Mouse (Mus musculus) liver, embryonic 12.5 days (tissue): ENCODE results near the gene Ptpra. TPM values are rescaled to one million over a fixed set of nuclear protein-coding genes. Genes with fewer than 3 reads are reported as not detected.

Experiments
- ATAC-seq: fragments of 200-750 bp; cut with Nextera tagmentation; 2 replicates; pipeline ENCODE4 v1.8.0; 2017; ENCODE audit warnings: moderate number of reproducible peaks, mild to moderate bottlenecking, moderate library complexity
- H3K27ac ChIP-seq: fragments of 300-500 bp; sonication (generic); 2 replicates; pipeline ENCODE4 v1.5.1; 2016; ENCODE audit warnings: mild to moderate bottlenecking
- H3K27me3 ChIP-seq: fragments of 300-500 bp; sonication (generic); replicated peaks from 2 replicates; pipeline ENCODE4 v1.6.1; 2016; ENCODE audit warnings: mild to moderate bottlenecking, moderate library complexity
- H3K36me3 ChIP-seq: fragments of 300-500 bp; sonication (generic); 2 replicates; pipeline ENCODE4 v1.6.1; 2016; ENCODE audit warnings: mild to moderate bottlenecking, moderate library complexity
- H3K4me1 ChIP-seq: fragments of 300-500 bp; sonication (generic); 2 replicates; pipeline ENCODE4 v1.6.1; 2016
- H3K4me2 ChIP-seq: fragments of 300-500 bp; sonication (generic); 2 replicates; pipeline ENCODE4 v1.6.1; 2016; ENCODE audit warnings: mild to moderate bottlenecking, moderate library complexity
- H3K4me3 ChIP-seq: fragments of 300-500 bp; sonication (generic); 2 replicates; pipeline ENCODE4 v1.5.1; 2016; ENCODE audit warnings: mild to moderate bottlenecking, moderate library complexity
- H3K9ac ChIP-seq: fragments of 300-500 bp; sonication (generic); 2 replicates; pipeline ENCODE4 v1.6.1; 2016; ENCODE audit warnings: mild to moderate bottlenecking, moderate library complexity
- H3K9me3 ChIP-seq: fragments of 300-500 bp; sonication (generic); replicated peaks from 2 replicates; pipeline ENCODE4 v1.6.1; 2016; ENCODE audit warnings: mild to moderate bottlenecking, moderate library complexity
- WGBS: fragments of 180-500 bp; shearing (Covaris S2); methylation state at CpG from one replicate; pipeline ENCODE4 v1.1.7; 2016; ENCODE audit not compliant: insufficient replicate concordance; 5-methylcytosine and 5-hydroxymethylcytosine counted together
- microRNA-seq: library from miRNA; unstranded; fragments of <30 nt; microRNA quantifications from one replicate; pipeline ENCODE4, GENCODE M21; 2017
- polyA plus RNA-seq: library from polyadenylated mRNA; unstranded; fragments of >200 nt; fragmentation: Nextera tagmentation; extraction: Ambion mirVana; gene quantifications from 2 replicates; pipeline ENCODE4 v1.2.1, GENCODE M21; 2016

Ptpra gene
- polyA plus RNA-seq, 1 experiment from 2014 or later: 51.3 TPM

DNA sequence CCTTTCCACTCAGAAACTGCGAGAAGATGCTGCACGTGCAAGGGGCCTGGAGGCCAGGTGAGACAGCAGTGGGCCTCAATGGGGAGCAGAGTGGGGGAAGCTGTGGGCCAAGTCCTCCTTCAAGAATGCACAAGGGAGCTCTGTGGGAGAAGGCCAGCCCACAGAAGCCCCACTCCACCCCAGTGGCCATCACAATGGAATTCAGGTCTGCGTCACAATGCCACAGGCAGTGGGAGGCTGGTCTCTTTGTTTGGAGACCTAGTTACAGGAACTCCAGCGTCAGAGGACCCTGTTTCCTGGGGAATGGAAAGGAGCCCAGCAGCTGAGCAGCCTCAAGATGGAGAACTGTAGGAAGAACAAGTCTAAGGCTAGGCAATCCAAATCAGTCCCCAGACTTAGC, 139.1 kb downstream of the Ptpra start:
- no peak overlapping the region for H3K27ac ChIP-seq
- no peak overlapping the region for H3K4me2 ChIP-seq
- peaks cover 17% of the 10 kb centered on the region for H3K27me3 ChIP-seq
- H3K9ac ChIP-seq: no peak overlapping the region
- no peak for ATAC-seq
- H3K9me3 ChIP-seq: no peaks in the 10 kb centered on the region
- H3K4me1 ChIP-seq: no peaks in the 10 kb centered on the region
- peaks cover 26% of the 10 kb centered on the region for H3K36me3 ChIP-seq
- 71% methylated on average over 4 of the region's 4 CpGs for WGBS
- H3K4me3 ChIP-seq: no peak overlapping the region

DNA sequence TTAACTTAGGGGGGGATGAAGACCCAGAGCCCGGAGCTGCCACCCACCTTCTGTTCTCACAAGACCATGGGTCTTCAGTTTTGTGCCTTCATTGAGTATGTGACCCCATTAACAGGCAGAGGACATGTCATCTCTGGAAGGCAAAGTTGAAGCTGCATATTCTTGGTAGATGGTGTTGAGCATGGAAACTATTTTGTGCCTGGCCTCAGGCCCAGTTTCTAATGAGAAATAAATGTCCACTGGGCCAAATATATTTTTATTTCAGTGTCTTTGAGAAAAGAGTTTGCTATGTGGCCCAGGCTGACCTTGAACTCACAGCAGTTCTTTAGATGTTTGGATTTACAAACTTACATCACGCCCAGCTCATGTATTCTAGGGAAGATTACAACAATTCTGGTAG, 139.7 kb downstream of the Ptpra start:
- H3K27ac ChIP-seq: no peak overlapping the region
- no peaks in the 10 kb centered on the region for H3K4me1 ChIP-seq
- no peak overlapping the region for H3K9ac ChIP-seq
- ATAC-seq: no peak
- no peak overlapping the region for H3K4me2 ChIP-seq
- H3K36me3 ChIP-seq: peaks cover 31% of the 10 kb centered on the region
- H3K4me3 ChIP-seq: no peak overlapping the region
- no peaks in the 10 kb centered on the region for H3K9me3 ChIP-seq
- 0 out of 2 replicates have a peak, but pooled peaks cover 11% of the 10 kb centered on the region for H3K27me3 ChIP-seq
- WGBS: 84% methylated on average over 2 of the region's 2 CpGs

DNA sequence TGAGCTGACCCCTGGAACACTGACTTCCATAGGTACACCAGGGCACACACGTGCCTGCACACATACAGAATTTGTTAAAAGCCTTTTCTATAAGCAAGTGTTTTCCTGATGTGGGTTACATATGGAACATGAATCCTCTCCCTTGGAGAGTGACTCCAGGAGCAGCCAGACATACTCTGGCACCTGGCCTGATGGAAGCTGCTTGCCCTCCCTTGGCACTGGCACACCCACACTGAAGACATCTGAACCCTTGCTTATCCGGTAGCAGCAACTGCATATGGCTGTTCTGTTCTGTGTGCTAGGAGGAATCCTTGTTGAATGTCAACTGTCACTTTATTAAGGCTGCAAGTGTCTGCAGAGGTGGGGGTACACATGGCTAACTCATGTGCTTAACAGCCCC, 140.9 kb downstream of the Ptpra start:
- Histone ChIP-seq H3K4me3 (no peak overlapping the region), H3K36me3 (peaks cover 43% of the 10 kb centered on the region), H3K4me1 (peaks cover 7% of the 10 kb centered on the region), H3K27ac (no peak overlapping the region), H3K27me3 (no peaks in the 10 kb centered on the region), H3K9ac (no peak overlapping the region), H3K9me3 (no peaks in the 10 kb centered on the region), H3K4me2 (no peak overlapping the region)
- 79% methylated on average over 2 of the region's 2 CpGs for WGBS
- no peak for ATAC-seq

DNA sequence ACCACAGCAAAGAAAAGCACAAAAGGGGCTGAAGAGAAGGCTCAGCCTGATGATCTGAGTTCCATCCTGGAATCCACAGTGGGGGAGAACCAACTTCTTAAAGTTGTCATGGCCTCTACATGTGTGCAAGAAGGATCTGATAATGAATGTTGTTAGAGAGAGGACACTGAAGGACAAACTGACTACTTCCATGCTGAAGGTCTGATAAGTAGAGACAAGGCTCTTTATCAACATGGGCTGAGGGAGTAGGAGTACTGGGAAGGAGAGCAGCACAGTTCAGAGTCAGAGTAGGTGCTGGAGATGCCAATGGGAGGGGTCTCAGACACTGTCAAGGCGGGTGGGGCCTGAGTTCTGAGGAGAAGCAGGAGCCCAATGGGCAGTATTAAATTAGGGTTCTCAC, 145.5 kb downstream of the Ptpra start:
- Histone ChIP-seq H3K4me1 (peaks cover 25% of the 10 kb centered on the region), H3K4me3 (no peak overlapping the region), H3K9ac (no peak overlapping the region), H3K27ac (no peak overlapping the region), H3K4me2 (no peak overlapping the region), H3K27me3 (no peaks in the 10 kb centered on the region), H3K9me3 (no peaks in the 10 kb centered on the region), H3K36me3 (peaks cover 83% of the 10 kb centered on the region)
- WGBS: 57% methylated on average over 1 of the region's 1 CpGs
- no peak for ATAC-seq

DNA sequence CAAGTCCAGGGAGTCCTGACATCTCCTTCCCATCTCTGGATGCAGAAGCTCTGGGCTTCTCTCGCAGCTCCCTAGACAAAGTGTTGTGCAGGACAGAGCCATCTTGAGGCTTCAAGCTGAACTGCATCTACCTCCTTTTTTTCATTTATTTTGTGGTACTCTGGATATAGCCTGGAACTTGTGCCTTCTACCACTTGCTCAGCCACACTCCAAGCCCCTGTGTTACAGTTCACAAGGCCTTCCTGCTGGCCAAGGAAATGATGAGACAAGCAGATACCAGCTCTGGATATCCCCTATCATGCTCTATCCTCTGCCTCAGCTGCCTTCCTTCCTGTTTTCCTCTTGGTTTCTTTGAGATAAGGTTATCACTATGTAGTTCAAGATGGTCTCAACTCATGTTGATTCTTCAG, 147.5 kb downstream of the Ptpra start:
- peaks cover 84% of the 10 kb centered on the region for H3K36me3 ChIP-seq
- H3K27ac ChIP-seq: no peak overlapping the region
- H3K4me3 ChIP-seq: no peak overlapping the region
- no peaks in the 10 kb centered on the region for H3K27me3 ChIP-seq
- H3K4me1 ChIP-seq: peaks cover 25% of the 10 kb centered on the region
- peak; percentile 62 for ATAC-seq
- 40% methylated on average over 1 of the region's 1 CpGs for WGBS
- no peak overlapping the region for H3K4me2 ChIP-seq
- no peak overlapping the region for H3K9ac ChIP-seq
- no peaks in the 10 kb centered on the region for H3K9me3 ChIP-seq

DNA sequence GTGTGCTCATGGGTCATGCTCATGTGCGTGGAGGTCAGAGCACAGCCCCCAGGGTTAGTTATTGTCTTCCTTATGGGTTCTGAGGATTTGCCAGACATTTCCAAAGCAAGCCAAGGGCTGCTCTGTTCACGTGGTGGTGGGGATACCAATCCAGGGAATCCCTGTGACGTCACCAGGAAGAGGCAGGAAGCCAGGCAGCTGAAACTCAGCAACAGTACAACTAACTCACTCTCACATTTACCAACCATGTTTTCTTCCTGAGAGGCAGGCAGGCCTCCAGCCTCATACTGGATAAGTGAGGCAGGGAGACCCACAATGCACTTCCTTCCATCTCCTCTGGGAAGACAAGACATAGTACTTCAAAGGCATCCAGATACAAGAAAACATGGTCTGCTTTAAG, 148.3 kb downstream of the Ptpra start:
- peaks cover 87% of the 10 kb centered on the region for H3K36me3 ChIP-seq
- no peak for ATAC-seq
- no peak overlapping the region for H3K4me2 ChIP-seq
- H3K27me3 ChIP-seq: no peaks in the 10 kb centered on the region
- H3K4me3 ChIP-seq: no peak overlapping the region
- peaks cover 25% of the 10 kb centered on the region for H3K4me1 ChIP-seq
- 70% methylated on average over 3 of the region's 3 CpGs for WGBS
- no peaks in the 10 kb centered on the region for H3K9me3 ChIP-seq
- H3K9ac ChIP-seq: no peak overlapping the region
- H3K27ac ChIP-seq: no peak overlapping the region

DNA sequence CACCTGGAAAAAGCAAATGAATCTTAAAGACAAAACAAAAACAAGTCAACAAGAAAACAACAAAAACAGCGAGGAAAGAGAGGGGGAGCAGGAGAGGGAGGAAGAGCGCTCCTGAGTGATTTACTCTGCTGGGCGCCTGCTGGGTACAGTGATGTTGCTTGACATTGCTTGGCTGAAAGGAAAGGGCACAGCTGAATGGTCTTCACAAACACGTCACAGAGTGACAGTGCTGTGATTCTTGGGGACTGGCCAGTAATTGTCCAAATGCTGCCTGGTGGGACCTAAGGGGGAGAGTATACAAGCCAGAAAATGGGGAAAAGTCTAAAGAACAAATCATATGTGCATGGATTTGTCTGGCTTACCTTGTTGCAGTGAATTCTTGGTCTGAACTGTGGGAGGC, 152.1 kb downstream of the Ptpra start:
- ATAC-seq: no peak

More for the DNA sequence above, 152.1 kb downstream of the Ptpra start:
- no peaks in the 10 kb centered on the region for H3K9me3 ChIP-seq
- no peak overlapping the region for H3K9ac ChIP-seq
- H3K36me3 ChIP-seq: peaks cover 80% of the 10 kb centered on the region
- no peaks in the 10 kb centered on the region for H3K27me3 ChIP-seq
- 80% methylated on average over 4 of the region's 4 CpGs for WGBS
- H3K4me3 ChIP-seq: no peak overlapping the region
- H3K27ac ChIP-seq: no peak overlapping the region
- H3K4me2 ChIP-seq: no peak overlapping the region
- peaks cover 21% of the 10 kb centered on the region for H3K4me1 ChIP-seq

Small RNA genes lying within 50 kb of the gene (microRNA-seq; reads per million reads assigned to microRNA genes)
- not detected for gene Gm23876

Other genes starting within 250 kb of the Ptpra start
- 377 and 389 TPM in 2 replicates for gene Nop56, start 175.8 kb upstream of the Ptpra start, polyA plus RNA-seq
- gene Idh3b, start 165.7 kb upstream of the Ptpra start, polyA plus RNA-seq: 123 and 127 TPM in 2 replicates
- gene Ebf4, start 155.1 kb upstream of the Ptpra start, polyA plus RNA-seq: 0.41 and 0.61 TPM in 2 replicates
- gene Cpxm1, start 52.7 kb upstream of the Ptpra start, polyA plus RNA-seq: 11.0 TPM in 2 replicates
- not detected in 2 replicates for gene Gm28372, start 45.0 kb upstream of the Ptpra start, polyA plus RNA-seq
- not detected in 2 replicates for gene 1700020A23Rik, start 45.0 kb upstream of the Ptpra start, polyA plus RNA-seq
- not detected in 2 replicates for gene Tmem239, start 43.8 kb upstream of the Ptpra start, polyA plus RNA-seq
- gene Vps16, start 25.9 kb upstream of the Ptpra start, polyA plus RNA-seq: 54.9 and 64.5 TPM in 2 replicates
- 5.2 and 5.7 TPM in 2 replicates for gene Pced1a, start 25.6 kb upstream of the Ptpra start, polyA plus RNA-seq
- gene Mrps26, start 113.5 kb downstream of the Ptpra start, polyA plus RNA-seq: 77.5 and 79.8 TPM in 2 replicates
- gene Oxt, start 125.9 kb downstream of the Ptpra start, polyA plus RNA-seq: not detected in 2 replicates
- not detected in 2 replicates for gene Avp, start 132.3 kb downstream of the Ptpra start, polyA plus RNA-seq
- 16.1 and 16.9 TPM in 2 replicates for gene Fastkd5, start 179.7 kb downstream of the Ptpra start, polyA plus RNA-seq
- gene Ubox5, start 179.8 kb downstream of the Ptpra start, polyA plus RNA-seq: 7.8 and 8.4 TPM in 2 replicates
- gene Lzts3, start 192.5 kb downstream of the Ptpra start, polyA plus RNA-seq: 1.6 and 1.7 TPM in 2 replicates
- 46.1 and 48.7 TPM in 2 replicates for gene Ddrgk1, start 214.4 kb downstream of the Ptpra start, polyA plus RNA-seq
- gene Itpa, start 217.3 kb downstream of the Ptpra start, polyA plus RNA-seq: 69.9 and 75.2 TPM in 2 replicates
- 0.05 TPM in 1 of 2 replicates, not detected in the other for gene Slc4a11, start 247.2 kb downstream of the Ptpra start, polyA plus RNA-seq